Mouse (Mus musculus) layer of hippocampus, adult 8-10 months (tissue): Measurements from ENCODE around the gene Kcnq5. TPM values are rescaled to one million over a fixed set of nuclear protein-coding genes. Genes with fewer than 3 reads are reported as not detected.
"Not testable (repeated sequence)": the region's sequence is repeated elsewhere in the genome, so short reads cannot be mapped to it uniquely, and the experiment has no call there.

Experiments
- DNase-seq, 2 experiments: peaks; one replicate each; pipeline ENCODE4 v3.0.0; 2022; ENCODE audit warnings: low spot score in 2 of 2
- total RNA-seq, 4 experiments: library from RNA; stranded (reverse); gene quantifications; 2 replicates each; pipeline ENCODE4 v1.2.4; 2022

The Kcnq5 gene
- total RNA-seq, 4 experiments from 2014 or later, result 52.0 to 61.7 (median 59.2) TPM

GRCm38 (mm10) chr1:21838534-21838933, 123.2 kb downstream of the Kcnq5 start:
- DNase-seq, result no peak

GRCm38 (mm10) chr1:21837387-21837786, 124.4 kb downstream of the Kcnq5 start:
- DNase-seq, result no peak

DNA sequence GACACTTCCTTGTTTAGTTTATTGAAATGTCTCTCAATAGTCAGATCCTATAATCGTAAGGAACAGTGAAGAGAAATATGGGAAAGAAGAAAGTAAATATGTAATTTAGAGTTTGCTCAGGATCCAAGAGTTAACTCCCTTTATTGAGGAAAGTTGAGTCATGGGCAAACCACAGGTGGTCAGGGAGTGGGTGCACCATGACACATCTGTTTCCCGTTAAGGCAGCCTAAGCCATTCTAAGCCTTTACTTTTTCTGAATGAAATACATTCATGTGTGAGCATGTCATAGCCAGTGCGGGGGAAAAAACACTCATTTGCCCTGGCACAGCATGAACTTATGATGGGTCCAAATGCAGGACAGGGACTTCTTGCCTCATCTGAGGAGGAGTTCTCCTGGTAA, 125.4 kb downstream of the Kcnq5 start:
- DNase-seq, result no peak

DNA sequence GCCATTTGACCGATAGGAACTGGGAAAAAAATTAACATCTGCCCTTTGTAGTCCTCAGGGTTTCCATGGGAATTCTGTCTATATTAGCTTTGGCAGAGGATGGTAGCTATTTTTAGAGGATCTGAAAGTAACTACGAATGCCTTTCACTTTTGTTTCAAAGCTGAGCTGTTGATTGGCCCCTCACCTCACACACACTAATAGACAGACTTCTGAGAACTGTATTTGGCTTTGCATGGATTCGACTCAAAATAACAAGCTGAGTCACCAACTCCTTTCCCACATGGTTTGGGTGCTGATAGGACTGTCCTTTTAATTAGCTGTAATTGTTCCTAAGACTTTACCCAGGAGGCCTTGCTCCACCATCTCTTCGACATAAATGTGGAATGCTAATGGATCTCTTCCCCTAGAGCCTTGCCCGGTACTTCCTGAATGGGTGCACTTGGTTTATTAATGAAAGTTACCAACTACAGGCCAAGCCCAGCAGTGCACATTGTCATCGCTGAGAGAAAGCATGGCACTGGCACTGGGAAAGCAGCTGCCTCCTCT, 131.8 kb downstream of the Kcnq5 start:
- DNase-seq, result peak in 1 of 2 experiments; percentile 5

DNA sequence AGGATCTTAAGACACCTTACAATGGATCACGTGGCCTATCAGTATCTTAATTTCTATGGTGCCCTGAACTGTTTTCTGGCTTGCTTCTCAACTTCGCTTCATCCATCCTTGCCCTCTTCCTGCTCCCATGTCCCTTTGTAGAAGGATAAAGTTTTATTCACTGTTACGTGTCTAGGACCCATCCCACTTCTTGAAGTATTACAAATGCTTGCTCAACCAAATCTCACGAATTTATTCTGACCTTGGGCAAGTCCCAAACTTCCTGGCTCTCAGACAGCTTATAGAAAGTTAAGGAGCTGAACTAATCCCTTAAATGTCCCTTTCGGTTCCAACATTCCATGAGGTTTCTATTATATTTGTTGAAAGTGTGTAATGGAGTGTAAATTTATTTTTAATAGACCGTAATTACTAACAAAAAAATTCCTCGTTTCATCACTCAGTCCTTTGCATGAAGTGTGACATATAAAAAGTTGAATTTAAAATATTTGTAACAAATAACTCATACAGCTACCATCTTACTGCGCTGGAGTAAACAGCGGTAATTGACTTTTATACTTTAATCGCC, 141.6 kb downstream of the Kcnq5 start:
- no peak for DNase-seq

DNA sequence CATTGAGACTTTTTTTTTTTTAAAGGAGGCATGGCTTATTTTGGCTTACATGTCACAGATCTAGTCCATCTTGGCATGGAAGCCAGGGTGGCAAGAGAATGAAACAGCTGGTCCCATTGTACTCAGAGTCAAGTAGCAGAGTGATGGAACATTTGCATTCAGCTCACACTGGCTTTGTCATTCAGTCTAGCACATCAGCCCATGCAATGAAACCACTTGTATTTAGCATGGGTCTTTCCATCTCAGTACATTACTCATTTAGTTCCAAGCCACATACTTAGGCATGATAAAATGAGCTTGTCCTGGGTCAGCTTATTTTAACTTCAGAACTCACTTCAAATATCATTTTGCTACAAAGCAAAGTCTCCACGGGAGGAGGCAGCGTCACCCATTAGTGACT, 156.7 kb downstream of the Kcnq5 start:
- no peak for DNase-seq

GRCm38 (mm10) chr1:21804477-21804866, 157.3 kb downstream of the Kcnq5 start:
- DNase-seq, result no peak

DNA sequence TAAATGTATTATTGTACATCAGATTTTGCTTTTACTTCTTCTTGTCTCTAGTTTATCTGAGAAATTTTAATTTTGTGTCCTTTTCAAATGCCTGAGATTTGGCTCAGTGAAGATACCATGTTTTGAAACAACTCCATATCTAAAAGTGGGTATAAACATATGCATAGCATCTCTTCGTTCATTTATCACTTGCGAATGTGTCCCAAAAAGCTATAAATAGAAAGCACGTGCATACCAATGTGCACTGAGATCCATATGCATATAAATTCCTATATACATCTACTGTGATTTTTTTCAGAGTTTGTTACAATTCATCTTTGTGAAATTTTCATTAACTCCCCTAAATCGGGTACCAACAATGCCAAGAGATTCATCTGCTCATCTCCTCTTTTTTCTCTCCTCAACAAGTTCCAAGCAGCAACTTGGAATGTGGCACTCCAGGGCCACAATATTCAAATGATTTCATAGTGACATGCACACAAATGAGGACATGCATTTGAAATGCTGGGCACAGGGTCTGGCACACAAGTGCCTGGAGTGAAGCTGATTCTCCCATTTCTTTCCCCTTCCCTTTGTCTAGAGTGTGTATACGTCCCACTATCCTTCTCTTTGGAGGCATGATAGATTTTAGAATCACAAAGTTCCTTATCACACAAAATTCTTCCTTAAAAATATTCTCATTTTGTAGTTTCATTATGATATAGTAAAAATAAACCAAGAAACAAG, 157.8 kb downstream of the Kcnq5 start:
- no peak for DNase-seq

GRCm38 (mm10) chr1:21780746-21781145, 181.0 kb downstream of the Kcnq5 start:
- DNase-seq, result no peak

DNA sequence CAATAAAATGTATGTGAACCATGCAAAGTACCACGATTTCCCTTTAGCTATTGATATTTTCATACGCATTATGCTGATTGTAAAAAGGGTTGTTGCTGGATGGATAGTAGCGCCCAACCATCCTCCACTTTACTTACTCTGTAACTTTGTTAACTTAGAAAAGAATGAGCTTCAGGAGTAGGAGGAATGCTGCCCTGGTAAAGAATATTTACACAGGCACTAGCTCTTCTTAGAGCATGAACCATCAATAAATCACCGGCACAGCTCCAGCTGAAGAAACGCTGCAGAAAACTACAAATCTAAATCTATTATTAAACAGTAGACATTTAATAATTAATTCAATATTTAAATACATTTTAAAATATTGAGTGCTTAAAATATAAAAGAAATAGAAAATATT, 184.2 kb downstream of the Kcnq5 start:
- DNase-seq, result no peak

GRCm38 (mm10) chr1:21773931-21774330, 187.8 kb downstream of the Kcnq5 start:
- DNase-seq, result no peak

DNA sequence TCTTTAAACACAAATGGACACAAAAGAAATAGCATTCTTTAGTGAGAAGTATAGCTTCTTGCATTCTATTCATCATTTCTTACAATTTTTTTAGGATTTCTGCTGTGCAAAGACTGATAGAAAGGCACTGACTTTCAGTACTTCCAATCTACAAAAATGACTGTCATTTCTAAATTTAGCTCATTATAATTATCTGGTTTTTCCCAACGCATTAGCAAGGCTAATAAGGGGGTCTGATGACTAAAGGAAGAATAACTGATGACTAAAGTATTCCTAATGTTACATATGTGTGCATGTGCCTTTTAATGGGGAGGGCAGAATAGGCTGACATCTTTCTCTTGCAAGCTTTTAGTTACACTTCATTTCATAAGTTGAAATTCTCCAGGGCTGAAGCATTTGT, 191.2 kb downstream of the Kcnq5 start:
- DNase-seq, result no peak

- no peak for DNase-seq
Measured at GRCm38 (mm10) chr1:21749297-21749696, 212.4 kb downstream of the Kcnq5 start.

DNA sequence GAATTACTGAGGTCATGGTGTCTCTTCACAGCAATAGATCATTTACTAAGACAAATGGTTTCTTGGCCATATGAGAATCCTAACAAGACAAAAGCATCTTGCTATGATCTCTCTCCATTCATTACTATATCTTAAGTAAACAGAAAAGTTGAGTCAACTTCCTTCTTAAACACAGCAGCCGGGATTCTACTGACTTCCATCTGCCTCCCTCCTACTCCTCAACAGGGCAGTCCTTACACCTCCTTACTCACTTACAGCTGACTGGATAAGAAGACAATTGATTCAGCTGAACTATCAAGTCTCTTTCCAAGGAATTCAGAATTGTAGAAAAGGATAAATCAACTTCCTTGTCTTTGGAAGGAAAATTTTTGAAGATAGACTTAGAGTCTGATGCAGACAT, 232.6 kb downstream of the Kcnq5 start:
- no peak for DNase-seq

- DNase-seq, result not testable (repeated sequence)
Measured at GRCm38 (mm10) chr1:21723231-21723630, 238.5 kb downstream of the Kcnq5 start.

DNA sequence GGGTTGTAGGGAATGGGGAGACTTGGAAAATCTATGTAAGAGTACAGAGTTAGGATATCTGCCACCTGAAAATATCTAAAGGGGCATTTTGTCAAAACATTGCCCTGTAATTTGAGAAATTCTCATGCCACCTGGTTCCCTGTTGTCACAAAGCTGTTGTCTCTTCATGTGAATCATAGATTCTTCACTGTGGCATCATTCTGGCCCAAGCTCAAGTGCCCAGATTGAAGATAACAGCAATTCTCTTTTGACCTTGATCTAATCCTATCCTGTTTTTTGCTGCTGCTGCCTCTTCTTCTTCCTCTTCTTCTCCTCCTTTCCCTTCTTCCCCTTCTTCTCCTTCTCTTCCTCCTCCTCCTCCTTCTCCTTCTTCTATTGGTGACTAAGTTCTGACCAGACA, 240.5 kb downstream of the Kcnq5 start:
- DNase-seq, result no peak

DNA sequence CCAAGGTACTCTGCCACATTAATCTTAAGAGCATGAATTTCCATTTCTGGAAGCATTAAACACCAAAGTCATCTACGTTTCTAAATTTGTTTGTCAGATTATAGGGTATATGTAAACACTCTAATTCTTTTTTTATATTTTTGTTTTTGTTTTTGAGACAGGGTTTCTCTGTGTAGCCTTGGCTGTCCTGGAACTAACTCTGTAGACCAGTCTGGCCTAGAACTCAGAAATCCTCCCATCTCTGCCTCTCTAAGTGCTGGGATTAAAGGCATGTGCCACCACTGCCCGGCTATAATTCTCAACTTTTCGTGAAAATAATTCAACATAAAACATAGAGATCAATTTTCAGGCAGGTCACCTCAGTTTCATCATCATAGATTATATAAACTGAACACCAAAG, 246.9 kb downstream of the Kcnq5 start:
- no peak for DNase-seq

- no peak for DNase-seq
Measured at GRCm38 (mm10) chr1:21712711-21713110, 249.0 kb downstream of the Kcnq5 start.

DNA sequence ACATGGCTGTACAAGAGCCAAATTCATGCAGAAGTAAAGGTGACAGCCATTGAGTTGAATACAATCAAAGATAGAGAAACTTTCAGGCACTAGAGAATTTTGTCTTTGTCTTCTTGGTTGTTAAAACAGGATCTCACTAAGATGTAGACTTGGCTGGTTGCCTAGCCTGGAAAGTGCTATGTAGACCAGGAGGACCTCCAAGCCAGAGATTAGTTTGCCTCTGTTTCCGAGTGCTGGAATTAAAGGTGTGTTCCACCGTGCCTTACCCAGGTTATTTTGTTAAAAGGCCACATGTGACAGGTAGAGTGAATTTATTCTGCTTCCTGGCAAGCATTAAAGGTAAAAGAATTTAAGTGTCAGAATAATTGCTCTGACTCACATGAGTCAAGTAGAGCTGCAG, 271.3 kb downstream of the Kcnq5 start:
- no peak for DNase-seq

DNA sequence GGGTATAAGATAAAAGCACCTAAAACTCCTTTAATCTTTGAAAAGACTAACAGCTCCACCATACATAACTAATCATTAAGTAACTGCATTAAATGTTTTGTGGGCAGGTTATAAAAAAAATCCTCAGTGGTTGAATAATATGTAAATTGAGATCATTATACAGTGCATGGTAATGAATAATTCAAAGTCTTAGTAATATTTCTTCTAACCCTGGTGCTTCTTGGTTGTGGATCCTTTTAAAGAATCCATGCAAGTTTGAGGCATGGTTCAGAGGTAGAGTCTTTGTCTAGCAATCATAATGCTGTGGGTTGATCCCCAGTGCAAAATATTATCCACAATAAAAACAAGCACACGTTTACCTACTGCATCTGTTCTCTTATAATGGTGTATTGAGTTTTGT, 272.8 kb downstream of the Kcnq5 start:
- DNase-seq, result no peak

- DNase-seq, result no peak
Measured at GRCm38 (mm10) chr1:21684444-21684843, 277.3 kb downstream of the Kcnq5 start.

GRCm38 (mm10) chr1:21676805-21677204, 284.9 kb downstream of the Kcnq5 start:
- peak in 1 of 2 experiments; percentile 9 for DNase-seq

- DNase-seq, result no peak
Measured at GRCm38 (mm10) chr1:21660840-21661239, 300.9 kb downstream of the Kcnq5 start.
